Mouse (Mus musculus) frontal cortex, postnatal 14 days (tissue): ENCODE data around the gene C030005K15Rik.
"Not testable (repeated sequence)": the region's sequence is repeated elsewhere in the genome, so short reads cannot be mapped to it uniquely, and the experiment has no call there.

ENCODE experiments used
- DNase-seq, 2 experiments: peaks; one replicate each; pipeline ENCODE4 v3.0.0; 2022; ENCODE audit warnings: low spot score in 2 of 2

Gene C030005K15Rik

DNA sequence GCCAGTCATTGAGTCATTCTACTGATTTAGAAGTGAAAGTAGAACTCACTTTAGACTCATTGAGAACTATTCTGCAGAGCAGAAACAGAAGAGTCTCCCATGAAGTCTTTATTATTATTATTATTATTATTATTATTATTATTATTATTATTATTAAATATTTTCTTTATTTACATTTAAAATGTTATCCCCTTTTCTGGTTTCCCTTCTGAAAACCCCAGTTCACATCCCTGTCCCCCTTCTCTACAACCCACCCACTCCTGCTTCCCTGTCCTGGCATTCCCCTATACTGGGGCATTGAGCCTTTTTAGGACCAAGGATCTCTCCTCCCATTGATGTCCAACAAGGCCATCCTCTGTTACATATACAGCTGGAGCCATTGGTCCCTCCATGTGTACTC lies at the start of gene C030005K15Rik:
TSS of gene C030005K15Rik (minus strand) at position 101 of the 400 bp plus-strand sequence.
- DNase-seq, result not testable (repeated sequence)

DNA sequence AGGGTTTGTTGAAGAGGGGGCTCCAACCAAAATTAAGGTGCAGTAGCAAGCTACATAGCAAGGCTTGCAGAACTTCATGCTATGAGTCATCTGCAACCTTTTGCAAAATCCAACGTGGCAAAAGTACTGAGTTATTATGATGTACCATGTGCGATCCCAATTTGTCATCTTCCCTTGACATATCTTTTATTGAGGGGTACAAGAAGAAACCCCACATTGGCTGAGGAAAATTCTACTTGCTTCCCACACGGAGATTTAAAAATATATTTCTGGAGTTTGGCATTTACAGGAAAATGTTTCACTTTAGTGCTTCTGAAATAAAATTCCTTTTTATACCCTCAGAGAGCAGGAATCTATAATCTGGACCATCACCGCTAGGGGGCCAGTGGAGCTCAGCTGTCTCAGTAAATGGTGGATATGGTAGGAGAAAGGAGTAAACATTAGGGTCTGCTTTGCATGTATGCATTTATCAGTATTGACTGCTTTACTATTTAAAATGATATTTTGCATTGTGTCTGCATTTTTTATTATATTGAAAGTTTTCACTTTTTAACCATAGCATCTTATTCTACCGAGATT lies 41.7 kb upstream of the C030005K15Rik start:
- no peak for DNase-seq

DNA sequence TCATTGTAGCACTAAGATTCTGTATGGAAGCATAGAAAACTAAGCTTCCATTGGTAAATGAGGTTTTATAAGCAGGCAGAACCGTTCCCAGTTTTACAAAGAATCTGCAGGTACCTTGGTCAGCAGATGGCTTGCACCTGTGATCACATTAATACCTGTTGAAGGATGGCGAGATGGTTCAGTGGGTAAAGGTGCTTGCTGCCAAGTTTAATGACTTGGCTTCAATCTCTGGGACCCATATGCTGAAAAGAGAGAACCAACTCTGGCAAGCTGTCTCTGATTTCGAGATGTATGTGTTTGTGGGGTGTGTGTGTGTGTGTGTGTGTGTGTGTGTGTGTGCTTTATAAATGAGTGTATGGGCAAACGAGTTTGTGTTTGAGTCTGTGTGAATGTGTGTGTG lies 27.3 kb upstream of the C030005K15Rik start:
- no peak for DNase-seq

DNA sequence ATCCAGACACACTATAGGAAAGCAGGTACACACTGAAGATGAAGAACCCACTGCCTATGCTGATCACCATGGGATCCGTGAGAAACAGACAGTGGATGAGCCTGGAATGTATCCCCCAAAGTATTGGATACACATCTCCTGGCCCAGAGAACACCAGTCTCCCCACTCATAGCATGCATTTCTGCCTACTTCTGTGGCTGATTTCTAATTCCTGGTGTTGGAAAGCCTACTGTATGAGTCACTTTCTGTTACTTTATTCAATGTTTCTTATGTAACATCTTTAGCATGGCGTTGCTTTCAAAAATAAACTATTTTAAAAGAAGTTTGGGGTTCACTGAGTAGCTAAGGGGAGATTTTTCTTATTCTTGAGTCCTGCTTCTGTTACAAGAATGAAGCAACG lies 20.7 kb upstream of the C030005K15Rik start:
- DNase-seq, result no peak

DNA sequence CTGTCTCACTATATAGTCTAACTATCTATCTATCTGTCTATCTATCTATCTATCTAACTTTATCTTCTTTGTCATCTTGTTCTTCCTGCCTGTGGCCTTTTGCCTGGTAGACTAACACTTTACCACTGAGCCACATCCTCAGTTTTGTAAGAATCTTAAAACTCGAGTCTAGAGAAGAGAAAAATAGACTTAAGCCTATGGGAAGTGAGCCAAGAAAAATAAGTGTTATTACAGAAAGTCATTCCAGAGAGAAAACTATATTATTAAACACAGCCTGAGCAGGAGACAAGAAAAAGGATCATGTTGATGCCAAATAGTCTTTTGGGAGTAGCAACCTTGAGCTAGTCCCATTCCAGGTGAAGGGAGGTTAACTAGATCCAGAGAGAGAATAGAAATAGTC lies 626 bp downstream of the C030005K15Rik start:
- DNase-seq, result no peak

DNA sequence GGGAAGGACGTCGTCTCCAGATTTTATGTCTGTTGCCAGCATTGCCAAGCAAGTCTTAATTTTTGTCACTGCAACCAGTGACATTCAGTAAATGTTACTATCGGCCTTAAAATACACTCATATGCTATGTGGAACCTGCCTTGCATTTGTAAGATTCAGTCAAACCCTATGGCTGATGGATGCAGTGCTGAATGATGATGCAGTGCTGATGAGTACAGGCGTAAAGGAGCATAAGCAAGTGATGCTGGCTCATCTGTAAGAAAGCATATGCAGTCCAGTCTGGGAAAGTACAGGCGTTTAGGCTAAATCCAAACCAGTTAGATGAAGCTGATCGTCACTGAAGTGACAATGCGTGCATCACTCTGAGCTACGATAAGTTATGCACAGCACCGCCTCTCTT lies 3.8 kb downstream of the C030005K15Rik start:
- no peak for DNase-seq

DNA sequence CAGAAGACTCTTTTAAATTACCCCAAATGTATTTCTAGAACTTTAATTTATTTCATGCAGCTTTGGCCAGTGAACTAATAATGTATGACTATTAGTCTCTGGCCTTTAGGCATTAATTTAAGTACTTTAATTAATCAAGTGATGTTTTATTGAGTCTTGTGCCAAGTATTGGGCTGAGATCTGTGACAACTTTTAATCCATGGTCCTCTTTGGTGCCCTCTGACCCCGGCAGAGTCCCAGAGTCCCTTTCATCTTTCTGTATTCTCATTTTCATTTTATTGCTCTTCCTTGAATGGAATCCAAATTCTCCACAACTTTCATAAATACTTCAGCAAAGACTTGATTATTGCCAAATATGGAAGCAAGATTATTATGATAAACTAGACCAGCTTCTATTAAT lies 5.9 kb downstream of the C030005K15Rik start:
- no peak for DNase-seq

DNA sequence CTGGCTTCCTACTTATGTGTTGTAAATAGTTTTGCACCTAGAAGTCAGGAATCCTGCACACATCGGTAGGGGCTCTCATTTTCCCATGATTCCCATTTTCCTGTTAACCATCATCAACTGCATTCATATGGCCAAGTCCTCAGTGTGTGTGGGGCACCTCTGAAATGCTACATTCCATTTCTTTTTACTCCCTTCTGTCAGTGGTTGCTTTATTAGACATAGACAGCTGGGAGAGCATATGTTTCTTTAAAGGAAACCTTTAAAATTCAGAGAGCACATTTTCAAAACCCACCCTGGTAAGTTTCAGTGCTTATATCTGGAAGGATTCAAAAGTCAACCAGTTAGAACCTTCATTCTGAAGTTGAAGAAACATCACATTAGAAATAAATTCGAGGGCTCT lies 8.5 kb downstream of the C030005K15Rik start:
- no peak for DNase-seq

DNA sequence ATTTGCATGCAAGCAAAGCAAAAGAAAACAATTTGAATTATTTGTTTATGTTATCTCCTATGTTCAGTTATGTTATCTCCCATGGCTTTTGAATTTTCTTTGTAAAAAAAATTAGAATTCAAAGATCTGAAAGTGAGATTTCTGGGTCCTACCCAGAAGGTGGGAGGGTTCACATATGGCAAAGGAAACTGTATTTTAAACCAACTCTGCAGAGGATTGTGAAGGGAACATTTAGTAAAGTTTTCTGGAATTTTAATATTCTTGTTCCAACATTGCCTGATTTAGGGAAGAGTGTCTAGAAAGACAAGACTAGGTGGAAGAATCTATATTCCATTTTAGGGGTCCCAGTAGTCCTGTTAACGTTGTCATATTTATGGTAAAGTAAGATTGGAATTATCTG lies 9.3 kb downstream of the C030005K15Rik start:
- DNase-seq, result no peak

DNA sequence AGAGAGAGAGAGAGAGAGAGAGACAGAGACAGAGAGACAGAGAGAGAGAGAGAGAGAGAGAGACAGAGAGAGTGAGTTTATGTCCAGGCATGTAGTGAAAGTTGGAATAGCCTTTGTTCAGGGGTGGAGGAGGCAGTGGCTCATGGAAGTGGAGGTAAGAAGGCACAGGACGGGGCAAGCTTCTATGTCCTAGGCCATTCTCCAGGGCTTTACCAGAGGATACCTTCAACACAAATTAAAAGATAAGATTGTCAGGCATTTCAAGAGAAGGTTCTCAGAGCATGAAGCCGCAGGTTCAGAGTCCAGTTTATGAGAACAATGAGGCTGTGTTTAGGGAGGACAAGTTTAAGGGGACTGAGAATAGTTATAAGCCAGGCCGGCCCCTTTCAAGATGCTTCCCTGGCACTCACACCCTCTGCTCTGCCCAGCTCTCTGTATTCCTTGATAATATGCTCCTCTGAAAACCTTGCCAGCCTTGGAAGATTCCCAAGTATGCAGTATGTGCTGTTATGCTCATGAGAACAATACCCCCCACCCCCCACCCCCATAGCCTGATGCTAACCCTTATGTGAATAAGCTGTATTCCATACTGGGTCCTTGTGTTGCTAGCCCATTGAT lies 11.2 kb downstream of the C030005K15Rik start:
- DNase-seq, result no peak

DNA sequence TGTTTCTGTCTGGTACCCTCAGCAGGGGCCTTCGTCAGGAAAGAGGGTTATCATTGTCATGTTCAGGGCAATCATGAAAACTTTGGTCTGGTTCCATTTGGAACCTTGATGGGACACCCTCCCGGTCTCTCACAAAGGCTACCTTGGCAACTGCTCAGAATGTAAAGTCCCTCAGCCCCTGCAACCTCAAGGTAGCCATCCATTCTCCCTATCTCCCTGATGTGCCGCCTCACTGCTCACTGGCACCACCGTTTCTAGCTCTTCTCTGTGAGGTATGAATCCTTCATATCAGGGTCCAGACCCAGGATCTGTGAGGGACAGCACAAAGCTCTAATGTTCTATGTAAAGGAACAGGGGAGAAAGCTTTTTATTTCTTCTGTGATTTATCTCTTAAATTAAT lies 12.0 kb downstream of the C030005K15Rik start:
- no peak for DNase-seq

DNA sequence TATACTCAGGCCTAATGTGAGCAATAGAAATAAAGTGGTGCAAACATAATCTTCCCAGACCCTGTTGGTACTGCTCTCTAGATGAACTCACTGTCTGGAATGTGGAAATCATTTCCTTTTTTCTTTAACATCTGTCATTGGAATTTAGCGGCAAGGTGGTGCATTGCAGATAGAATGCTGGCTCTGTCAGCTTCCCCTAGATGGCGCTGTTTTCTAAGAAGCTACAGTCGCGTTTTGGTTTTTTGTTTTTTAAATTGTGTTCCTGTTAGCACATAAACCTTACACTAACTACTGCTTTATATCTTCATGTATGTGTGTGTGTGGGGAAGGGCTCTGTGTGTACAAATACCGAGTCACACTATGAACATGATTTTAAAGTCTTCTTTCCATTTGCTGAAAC lies 13.9 kb downstream of the C030005K15Rik start:
- no peak for DNase-seq

DNA sequence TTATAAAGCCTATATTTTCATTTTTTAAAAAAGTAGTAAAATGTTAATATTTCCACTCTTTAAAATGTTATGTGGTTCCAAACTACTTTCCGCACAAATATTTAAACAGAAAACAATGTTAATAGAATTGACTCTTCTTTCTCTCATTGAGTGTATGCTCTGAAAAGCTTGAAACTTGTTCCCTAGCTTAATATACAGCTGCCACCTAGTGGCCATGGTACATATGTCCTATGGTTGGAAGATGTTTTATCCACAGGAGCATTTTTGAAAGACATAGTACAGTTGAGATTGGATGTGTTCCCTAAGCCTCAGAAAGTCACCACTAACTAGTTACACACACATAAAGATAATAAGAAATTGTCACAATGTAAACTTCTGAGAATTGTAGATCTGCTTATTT lies 22.0 kb downstream of the C030005K15Rik start:
- DNase-seq, result no peak

DNA sequence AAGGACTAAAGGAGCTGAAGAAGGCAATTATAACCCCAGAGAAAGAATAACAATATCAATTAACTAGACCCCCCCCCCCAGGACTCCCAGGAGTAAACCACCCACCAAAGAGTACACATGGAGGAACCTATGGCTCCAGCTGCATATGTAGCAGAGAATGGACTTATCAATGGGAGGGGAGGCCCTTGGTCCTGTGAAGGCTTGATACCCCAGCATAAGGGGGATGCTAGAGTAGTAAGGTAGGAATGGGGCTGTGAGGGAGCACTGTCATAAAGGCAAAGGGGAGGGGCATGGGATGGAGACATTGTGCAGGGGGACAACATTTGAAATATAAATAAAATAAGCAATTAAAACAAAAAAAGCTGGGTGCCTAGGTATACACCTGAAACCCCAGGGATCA lies 24.2 kb downstream of the C030005K15Rik start:
- no peak for DNase-seq

DNA sequence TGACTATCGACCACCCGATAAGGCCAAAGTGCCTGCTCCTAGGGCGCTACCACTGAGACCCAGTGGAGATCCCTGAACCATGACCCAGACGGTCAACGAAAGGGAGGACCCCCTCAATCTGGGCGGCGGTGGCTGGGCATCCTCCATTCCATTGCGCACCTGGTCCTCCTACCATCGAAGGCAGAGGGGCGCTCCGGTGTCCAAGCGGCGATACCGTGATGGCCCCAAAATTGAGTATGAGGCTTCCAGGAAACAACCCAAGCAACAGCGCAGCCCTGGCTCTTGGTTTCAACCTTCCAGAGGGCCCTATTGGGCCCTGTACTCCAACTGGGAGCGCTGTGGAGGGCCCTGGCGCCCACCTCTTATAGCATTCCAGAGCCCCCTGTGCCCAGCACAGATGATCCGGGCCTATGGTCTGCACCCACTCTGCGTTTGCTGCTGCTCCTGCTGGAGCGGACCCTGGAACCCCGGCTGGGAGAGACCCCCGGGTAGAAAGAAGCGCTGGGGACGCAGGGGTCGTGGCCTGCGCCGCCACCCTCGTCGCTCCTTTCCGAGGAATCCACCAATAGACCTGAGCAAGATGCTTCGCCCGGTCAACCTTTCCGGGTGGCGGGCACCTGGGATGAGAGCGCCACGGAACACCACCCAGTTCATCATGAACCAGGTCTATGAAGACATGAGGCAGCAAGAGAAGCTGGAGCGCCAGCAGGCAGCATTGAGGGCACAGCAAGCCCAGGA lies 33.0 kb downstream of the C030005K15Rik start:
- no peak for DNase-seq

DNA sequence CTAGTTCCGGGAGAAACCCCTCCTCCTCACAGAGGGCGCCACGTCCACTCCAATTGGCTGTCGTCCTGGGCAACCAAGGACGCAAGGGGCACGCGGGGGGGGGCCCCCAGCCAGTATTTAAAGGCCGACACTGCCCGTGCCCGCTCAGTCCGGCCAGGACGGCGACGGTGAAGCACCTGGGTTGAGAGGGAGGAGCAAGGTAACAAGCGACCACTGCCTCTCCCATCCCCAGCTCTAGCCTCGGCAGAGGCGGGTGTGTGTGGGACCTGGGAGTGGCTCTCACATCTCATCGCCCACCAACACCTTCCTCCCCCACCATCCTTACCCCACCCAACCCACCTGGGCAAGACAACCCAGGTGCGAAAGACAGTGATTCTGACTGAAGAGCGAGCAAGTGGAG lies 33.6 kb downstream of the C030005K15Rik start, which contains the start of gene Ccer1:
TSS of gene Ccer1 (plus strand) at position 147 of the 400 bp plus-strand sequence.
- no peak for DNase-seq

DNA sequence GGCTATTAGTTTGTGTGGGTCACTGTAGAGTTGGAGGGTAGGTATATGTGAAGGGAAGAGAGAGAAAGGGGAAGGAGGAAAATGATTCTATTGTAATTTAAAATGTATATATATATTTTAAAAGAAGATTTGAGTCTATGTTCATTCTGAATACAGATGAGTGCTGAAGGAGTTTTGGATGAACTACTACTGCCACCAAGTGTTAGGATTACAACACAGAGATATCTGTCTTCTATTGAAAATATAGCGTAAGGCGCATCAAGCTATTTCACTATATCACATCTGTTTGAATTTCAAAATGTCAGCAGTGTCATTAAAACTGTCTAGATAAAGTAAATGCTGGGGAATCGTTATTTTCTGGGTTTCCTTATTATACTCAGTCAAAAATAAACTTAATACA lies 37.1 kb downstream of the C030005K15Rik start:
- DNase-seq, result no peak

DNA sequence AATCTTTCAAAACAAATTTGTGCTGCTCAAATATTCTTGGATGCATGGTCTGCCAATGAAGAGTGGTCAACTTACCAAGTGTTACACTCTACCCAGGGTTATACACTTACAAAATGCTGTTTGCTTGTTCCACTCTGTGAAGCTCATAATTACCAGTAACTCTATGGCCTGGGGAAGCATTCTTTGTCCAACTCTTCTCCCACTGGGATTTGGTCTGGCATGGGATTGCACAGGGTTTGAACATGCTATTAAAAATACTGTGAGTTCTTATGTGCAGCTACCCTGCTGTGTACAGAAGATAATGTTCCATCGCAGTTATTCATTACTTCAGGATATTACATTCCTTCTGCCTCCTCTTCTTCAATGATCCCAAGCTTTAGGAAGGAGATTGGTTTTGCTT lies 39.4 kb downstream of the C030005K15Rik start:
- no peak for DNase-seq

DNA sequence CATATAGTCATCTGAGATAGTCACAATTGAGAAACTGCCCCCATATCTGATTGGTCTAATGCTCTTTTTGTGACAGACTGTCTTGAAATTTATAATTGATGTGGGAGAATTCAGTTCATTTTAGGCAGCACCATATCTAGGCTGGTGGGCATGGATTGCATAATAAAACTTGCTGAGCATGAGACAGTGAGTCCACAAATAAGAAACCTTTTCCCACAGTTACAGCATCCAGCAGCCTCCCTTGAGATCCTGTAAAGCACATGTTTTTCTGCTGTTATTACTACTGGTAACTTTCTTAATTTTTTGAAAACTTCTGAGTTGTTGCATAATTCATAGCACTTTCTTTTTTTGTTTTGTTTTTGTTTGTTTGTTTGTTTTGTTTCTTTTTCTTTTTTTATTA lies 43.6 kb downstream of the C030005K15Rik start:
- no peak for DNase-seq
